Mouse (Mus musculus): ENCODE data around the gene Fam163a. TPM values are rescaled to one million over a fixed set of nuclear protein-coding genes. Genes with fewer than 3 reads are reported as not detected.

Fam163a gene
- total and polyA plus RNA-seq, 3 experiments: not detected

DNA sequence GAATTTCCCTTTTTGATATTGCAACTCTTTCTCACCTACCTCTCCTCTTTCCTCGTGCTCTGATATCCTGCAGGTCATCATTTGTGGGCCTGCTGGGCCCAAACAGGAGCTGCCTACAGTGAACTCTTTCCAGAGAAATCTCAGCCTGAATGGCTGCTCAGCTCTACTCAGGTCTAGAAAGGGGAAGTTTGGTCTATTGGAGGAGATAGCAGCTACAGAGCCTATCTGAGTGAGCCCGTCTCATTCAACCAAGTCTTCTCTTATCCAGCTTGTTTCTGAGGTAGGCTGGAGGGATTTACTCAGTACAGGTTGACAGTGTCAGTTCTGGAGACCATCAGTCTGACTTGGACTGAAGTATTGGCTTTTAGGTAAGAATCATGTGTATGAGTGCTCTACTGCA is 101.1 kb downstream of the Fam163a start (continued):
- no peak for TF ChIP-seq ZKSCAN1 (IDR thresholded peaks at IDR 0.05; ENCODE audit: low read depth, low read length)
- no peak for TF ChIP-seq CTCF (IDR thresholded peaks at IDR 0.05 in 2 of 3, conservative IDR thresholded peaks at IDR 0.05 in 1 of 3; ENCODE audit: control insufficient read depth in 1 of 3, insufficient read depth in 1 of 3, low read depth in 2 of 3, low read length in 3 of 3, poor library complexity in 1 of 3, severe bottlenecking in 1 of 3)
- TF ChIP-seq USF1 (IDR thresholded peaks at IDR 0.05; ENCODE audit: low read depth, low read length): no peak
- no peak for TF ChIP-seq ZMIZ1 (IDR thresholded peaks at IDR 0.05; ENCODE audit: low read depth, low read length)
- TF ChIP-seq HCFC1 (IDR thresholded peaks at IDR 0.05; ENCODE audit: low read depth, low read length): no peak

DNA sequence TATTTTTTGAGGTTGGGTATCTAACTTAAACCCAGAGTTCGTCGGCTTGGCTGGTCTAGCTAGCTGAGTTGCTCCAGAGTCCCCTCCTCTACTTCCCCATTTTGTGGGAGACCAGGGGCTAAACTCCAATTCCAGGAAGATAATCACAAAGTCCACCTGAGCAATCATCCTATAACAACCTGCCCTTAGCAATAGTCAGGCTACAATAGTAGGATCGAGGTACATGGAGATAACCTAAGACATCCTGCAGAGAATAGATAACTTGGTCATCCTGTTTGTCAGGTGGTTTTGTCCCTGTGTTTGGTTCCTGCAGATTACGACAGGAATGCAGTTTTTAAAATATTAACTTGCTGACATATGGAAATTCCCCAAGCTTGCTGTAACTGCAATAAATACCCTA is 113.0 kb downstream of the Fam163a start:
- Histone ChIP-seq H3K36me3 (ENCODE audit: control insufficient read depth in 1 of 2, insufficient read depth in 2 of 2, low read length in 2 of 2) (peaks cover 0 to 5% of the 10 kb centered on the region in 2 experiments; a peak in 2 of 4 replicates), H3K79me2 (ENCODE audit: control insufficient read depth, insufficient read depth, low read length, poor library complexity) (no peaks in the 10 kb centered on the region), H3K9me3 (replicated peaks; ENCODE audit: insufficient read depth, low read length) (no peaks in the 10 kb centered on the region), H3K27me3 (ENCODE audit: control insufficient read depth in 1 of 2, insufficient read depth in 2 of 2, low read length in 2 of 2) (no peaks in the 10 kb centered on the region), H3K9ac (ENCODE audit: control insufficient read depth, low read depth, low read length, poor library complexity, severe bottlenecking) (no peak overlapping the region), H3K4me3 (ENCODE audit: control insufficient read depth in 1 of 2, insufficient read depth in 1 of 2, low read depth in 2 of 2, low read length in 2 of 2) (no peak overlapping the region), H3K4me1 (ENCODE audit: control insufficient read depth in 1 of 2, insufficient read depth in 2 of 2, low read length in 2 of 2) (peaks cover 0 to 10% of the 10 kb centered on the region in 2 experiments; a peak in 2 of 4 replicates), H3K27ac (ENCODE audit: control insufficient read depth, low read depth, low read length) (no peak overlapping the region)
- DNase-seq (ENCODE audit: low read depth, low spot score): peak; percentile 69
- TF ChIP-seq GATA1 (IDR thresholded peaks at IDR 0.05; ENCODE audit: low read depth, low read length) (peak; percentile 67), TAL1 (IDR thresholded peaks at IDR 0.05; ENCODE audit: low read length) (peak; percentile 83), BHLHE40 (IDR thresholded peaks at IDR 0.05; ENCODE audit: borderline replicate concordance, low read depth, low read length) (no peak), ZMIZ1 (IDR thresholded peaks at IDR 0.05; ENCODE audit: low read depth, low read length) (no peak), EP300 (IDR thresholded peaks at IDR 0.05; ENCODE audit: low read depth in 1 of 2, low read length in 2 of 2) (peak; percentile 79 to 88), TBP (IDR thresholded peaks at IDR 0.05; ENCODE audit: low read depth, low read length) (no peak), MAFK (IDR thresholded peaks at IDR 0.05; ENCODE audit: borderline replicate concordance, low read depth, low read length) (0 out of 2 replicates have a peak, but pooled peaks have one; percentile 30), ZNF384 (IDR thresholded peaks at IDR 0.05; ENCODE audit: low read depth, low read length) (no peak), POLR2A (IDR thresholded peaks at IDR 0.05; ENCODE audit: control insufficient read depth in 1 of 2, insufficient read depth in 1 of 2, low read depth in 1 of 2, low read length in 2 of 2, poor library complexity in 1 of 2) (no peak), CHD1 (IDR thresholded peaks at IDR 0.05; ENCODE audit: low read depth, low read length) (no peak), UBTF (IDR thresholded peaks at IDR 0.05; ENCODE audit: borderline replicate concordance, insufficient read depth, low read depth, low read length) (no peak), USF1 (IDR thresholded peaks at IDR 0.05; ENCODE audit: low read depth, low read length) (0 out of 2 replicates have a peak, but pooled peaks have one; percentile 26), USF2 (IDR thresholded peaks at IDR 0.05; ENCODE audit: borderline replicate concordance in 1 of 2, insufficient read depth in 1 of 2, low read depth in 1 of 2, low read length in 2 of 2) (no peak), TCF12 (IDR thresholded peaks at IDR 0.05; ENCODE audit: low read depth, low read length) (peak; percentile 84), ZC3H11A (IDR thresholded peaks at IDR 0.05; ENCODE audit: low read depth, low read length) (no peak), ETS1 (IDR thresholded peaks at IDR 0.05; ENCODE audit: low read depth, low read length) (peak; percentile 59; the same call in 1 of the 2 replicates)
